Mouse (Mus musculus): ENCODE data around the gene Rnf144a.

DNA sequence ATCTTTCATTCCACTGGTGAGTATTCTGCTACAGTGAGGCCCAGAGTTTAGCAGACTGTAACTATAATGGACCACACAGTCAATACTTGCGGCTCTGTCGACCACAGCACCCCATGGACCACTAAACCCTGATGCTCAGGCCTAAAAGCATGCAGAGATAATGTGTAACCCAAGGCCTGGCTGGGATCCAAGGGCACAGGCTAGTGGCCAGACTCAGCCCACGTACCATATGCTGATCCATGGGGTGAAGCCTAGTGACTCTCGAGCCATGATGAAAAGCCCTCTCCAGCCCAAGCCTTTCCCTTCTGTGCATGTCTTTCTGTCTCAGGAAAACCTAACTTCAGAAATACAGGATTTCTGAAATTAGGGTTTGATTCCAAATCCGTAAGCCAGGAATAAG is 50.2 kb downstream of the Rnf144a start:
- TF ChIP-seq CTCF (IDR thresholded peaks at IDR 0.05; ENCODE audit: extremely low read depth, insufficient read depth, low read length) (no peak), POLR2A (IDR thresholded peaks at IDR 0.05; ENCODE audit: extremely low read depth, insufficient read depth, low read length) (no peak)
